Mouse (Mus musculus): ENCODE measurements around the gene Cldn18.

- no peak for TF ChIP-seq MAFK (IDR thresholded peaks at IDR 0.05; ENCODE audit: insufficient read depth, low read depth, low read length)
- TF ChIP-seq ZC3H11A (IDR thresholded peaks at IDR 0.05; ENCODE audit: borderline replicate concordance, low read depth, low read length) = peak; percentile 85; the same call in 1 of the 2 replicates
- no peak for TF ChIP-seq CHD2 (IDR thresholded peaks at IDR 0.05; ENCODE audit: low read depth, low read length)
- TF ChIP-seq HCFC1 (IDR thresholded peaks at IDR 0.05; ENCODE audit: borderline replicate concordance, insufficient read depth, low read length) = no peak
- no peak for TF ChIP-seq ZNF384 (IDR thresholded peaks at IDR 0.05; ENCODE audit: low read depth, low read length)
These were observed 54.7 kb downstream of the Cldn18 start for GRCm38 (mm10) chr9:99662406-99662805.

Measured in ES-E14 (cell line).